Mouse (Mus musculus) layer of hippocampus, adult 9-10 months (tissue): ENCODE results near the gene Ddx3y.

Experiments
- DNase-seq: peaks from one replicate; pipeline ENCODE4 v3.0.0; 2022; ENCODE audit warnings: low spot score

Ddx3y gene

DNA sequence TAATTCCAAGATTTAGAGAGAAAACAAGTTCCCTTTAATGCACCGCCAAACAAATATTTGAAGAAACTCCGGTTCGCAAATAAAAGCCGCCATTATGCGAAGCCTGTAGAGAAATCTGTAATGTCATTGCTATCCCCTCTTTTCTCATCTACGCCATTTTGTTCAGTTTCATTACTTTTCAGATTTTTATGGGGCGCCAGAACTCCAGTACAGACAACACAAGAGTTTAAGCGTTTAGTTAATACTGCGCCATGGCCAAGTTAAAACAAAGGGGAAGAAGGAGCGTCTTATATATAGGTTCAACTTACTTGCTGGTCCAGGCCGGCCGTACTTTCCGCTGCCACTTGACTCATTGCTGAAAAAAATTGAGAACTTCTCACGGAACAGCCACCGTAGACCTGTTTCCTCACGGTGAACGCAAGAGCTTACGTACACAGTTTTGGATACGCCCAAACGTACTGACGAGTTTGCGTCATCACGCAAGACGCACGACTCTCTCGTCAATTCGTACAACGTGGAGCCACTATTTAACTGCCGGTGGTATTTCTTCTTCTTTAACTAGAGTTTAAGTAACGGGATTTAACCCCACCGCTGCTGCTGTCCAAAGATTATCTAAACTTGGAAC lies at the start of gene Ddx3y:
TSS of gene Ddx3y (minus strand) at position 459 of the 625 bp plus-strand sequence.
- no peak for DNase-seq

DNA sequence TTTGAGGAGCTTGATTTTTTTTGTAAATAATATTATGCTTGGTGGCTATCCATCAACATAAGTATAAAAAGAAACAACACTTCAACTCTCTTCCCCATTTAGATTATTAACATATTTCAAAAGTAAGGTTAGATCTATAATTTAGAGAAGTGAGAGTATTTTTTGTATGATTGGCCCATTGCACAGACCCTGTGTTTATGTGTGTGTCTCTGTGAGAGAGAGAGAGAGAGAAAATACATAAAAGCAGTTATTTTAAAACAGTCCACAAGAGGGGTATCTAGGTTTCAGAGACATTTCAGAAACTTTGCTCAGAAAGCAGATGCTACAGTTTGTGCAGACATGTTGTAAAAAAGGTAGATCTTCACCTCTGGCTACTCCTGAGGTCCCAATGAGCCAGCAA lies 7.3 kb upstream of the Ddx3y start:
- no peak for DNase-seq

DNA sequence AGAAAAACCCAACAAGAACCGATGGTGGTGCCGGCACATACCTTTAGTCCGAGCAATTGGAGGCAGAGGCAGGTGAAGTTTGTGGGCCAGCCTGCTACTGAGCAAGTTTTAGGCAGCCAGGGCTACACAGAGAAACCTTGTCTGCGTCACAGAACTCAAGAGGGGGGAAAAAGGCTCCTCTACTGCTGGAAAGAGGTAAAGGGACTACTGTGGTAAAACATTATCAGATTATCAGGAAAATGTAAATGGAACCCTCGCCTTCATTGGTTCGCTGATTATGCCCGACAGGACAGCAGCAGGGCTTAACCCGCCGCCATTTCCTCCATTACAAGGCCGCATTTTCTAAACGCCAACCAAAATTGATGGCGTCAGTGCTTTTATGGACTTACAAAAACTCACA lies 694 bp downstream of the Ddx3y start:
- no peak for DNase-seq

DNA sequence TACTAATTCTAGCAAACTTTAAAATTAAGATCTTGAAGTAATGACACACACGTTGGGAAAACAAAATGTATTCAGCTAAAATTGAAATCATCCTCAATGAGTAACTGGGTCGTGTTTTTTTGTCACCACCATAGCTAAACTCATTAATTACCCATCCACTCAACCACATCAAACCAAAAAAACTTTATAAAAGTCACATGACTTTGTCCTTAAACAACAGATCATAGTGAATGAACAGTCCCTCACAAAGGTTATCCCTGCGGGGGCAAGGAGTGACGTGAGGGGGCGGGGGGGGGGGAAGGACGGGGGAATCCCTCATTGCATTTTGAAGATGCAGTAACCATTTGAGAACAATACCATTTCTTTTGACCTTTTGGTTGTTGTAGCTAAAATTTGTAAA lies 40.3 kb downstream of the Ddx3y start:
- DNase-seq, result no peak

DNA sequence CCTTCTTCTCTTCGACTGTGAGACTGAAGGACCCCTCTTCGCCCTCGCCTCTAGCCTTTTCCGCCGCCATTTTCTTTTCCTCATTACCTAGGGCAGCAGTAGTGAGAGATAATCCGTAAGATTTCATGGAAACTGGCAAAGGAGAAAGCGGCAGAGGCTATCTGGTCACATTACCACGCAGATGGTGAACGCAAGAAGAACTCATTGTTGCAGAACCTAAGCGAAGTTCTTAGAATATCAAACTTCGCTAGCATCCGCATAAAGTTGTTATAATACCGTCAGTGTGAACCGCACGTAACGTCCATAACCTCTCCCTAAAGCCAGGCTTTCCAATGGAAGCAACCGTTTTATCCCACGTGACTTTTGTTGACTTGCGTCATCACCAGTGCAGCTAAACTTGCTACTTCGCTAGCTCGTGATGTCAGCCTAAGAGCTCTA lies 41.0 kb downstream of the Ddx3y start, which contains the start of gene Uty:
TSS of gene Uty (minus strand) at position 334 of the 438 bp plus-strand sequence.
- no peak for DNase-seq

DNA sequence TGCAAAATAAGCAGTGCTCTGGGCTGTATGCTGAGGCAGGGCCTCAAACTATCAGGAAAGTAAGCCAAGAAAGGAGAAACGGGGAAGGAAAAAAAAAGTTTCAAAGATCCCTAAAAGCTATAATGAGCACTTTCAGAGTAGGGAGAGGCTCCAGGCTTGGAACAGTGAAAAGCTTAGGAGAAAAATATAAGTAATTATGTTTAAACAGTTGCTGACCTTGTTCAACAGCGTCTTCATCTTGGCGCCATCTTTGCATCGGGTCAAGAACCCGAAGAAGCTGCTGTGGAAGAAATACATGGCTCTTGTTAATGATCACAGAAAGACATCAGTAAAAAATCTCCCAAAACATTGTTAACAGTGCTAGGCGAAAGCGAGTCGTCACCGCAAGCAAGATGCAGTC lies 41.5 kb downstream of the Ddx3y start:
- no peak for DNase-seq

DNA sequence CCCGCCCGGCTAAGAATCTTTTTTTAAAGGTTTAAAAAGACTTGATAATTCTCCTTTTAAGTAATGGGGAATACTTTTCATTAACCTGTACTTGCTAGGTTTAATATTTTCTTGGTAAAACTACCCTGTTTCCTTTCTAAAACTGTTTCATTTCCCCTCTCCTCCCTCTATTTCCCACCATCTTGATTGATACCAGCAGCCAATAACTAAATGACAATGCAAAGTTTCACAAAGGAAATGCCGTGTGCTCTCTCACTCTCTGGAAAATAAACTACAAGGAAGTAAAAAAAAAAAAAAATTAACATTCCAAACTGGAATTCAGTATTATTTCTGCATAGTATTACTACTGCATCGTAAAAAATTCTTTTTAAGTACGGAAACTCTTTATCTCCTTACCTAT lies 42.0 kb downstream of the Ddx3y start:
- no peak for DNase-seq

DNA sequence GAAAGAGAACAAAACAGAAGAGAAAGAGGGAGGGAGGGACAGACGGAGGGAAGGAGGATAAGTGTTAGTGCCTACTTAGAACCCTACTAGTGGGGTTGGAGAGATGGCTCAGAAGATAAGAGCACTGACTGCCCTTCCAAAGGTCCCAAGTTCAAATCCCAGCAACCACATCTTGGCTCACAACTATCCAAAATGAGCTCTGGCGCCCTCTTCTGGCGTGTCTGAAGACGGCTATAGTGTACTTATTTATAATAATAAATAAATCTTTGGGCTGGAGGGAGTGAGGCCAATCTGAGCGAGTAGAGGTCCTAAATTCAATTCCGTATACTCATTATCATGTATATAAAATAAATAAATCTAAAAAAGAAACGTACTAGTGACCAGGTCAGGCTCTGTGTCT lies 66.4 kb downstream of the Ddx3y start:
- DNase-seq, result no peak
